ENCODE assay signal across 8 mouse cellular contexts in the genomic region with DNA sequence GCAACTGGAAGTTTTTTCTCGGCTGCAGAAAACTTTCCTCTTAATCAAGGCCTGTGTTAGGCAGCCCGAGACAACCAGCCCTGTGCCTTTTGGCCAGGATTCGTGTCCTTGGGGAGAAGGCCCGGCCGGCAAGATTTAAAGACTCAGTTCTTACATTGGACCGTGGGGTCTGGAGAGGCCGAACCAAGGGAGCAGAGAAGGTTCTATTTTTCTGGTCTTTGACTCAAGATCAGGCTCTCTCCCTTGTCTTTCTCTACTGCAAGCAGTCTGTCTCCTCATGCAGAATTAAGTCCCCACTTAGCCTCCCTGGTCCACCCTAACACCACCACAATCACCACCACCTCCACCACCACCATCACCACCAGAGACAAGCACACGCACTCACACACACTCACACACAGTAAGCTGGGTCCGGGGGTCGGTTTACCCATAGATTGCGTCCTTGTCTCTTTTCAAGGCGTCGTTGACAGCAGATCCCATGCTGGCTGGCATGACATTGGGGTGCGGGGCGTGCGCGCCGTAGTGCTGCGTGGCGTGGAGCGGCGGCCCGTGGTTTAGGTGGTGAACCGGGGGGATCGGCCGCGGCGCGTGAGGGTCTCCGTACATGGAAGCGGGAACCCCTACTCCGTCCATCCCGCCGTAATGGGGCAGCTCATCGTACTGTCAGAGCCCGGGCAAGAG. TPM values are rescaled to one million over a fixed set of nuclear protein-coding genes. Genes with fewer than 3 reads are reported as not detected.
DNase-seq lines count a peak whose midpoint lies in the region; ATAC-seq and TF ChIP-seq lines count a peak whose summit lies in the region.

No protein-coding gene starts in this region.

- peak overlapping the region; percentile 67 for H3K4me3 ChIP-seq in lung, embryonic 15.5 days
- peak overlapping the region; percentile 62 for H3K4me3 ChIP-seq in embryonic facial prominence, embryonic 13.5 days
- peak overlapping the region; percentile 71 for H3K4me3 ChIP-seq in hindbrain, embryonic 14.5 days (replicated peaks; ENCODE audit: low read length)
- peak overlapping the region; percentile 62 for H3K4me3 ChIP-seq in lung, postnatal 0 days (ENCODE audit: low read depth, low read length)

- H3K9ac ChIP-seq in lung, embryonic 15.5 days = peak overlapping the region; percentile 75
- H3K9ac ChIP-seq in embryonic facial prominence, embryonic 13.5 days = peak overlapping the region; percentile 87
- H3K9ac ChIP-seq in hindbrain, embryonic 14.5 days = peak overlapping the region; percentile 99
- H3K9ac ChIP-seq in lung, postnatal 0 days (replicated peaks; ENCODE audit: low read depth) = peak overlapping the region; percentile 82

- peak overlapping the region; percentile 79 for H3K4me2 ChIP-seq in lung, embryonic 15.5 days
- peak overlapping the region; percentile 72 for H3K4me2 ChIP-seq in embryonic facial prominence, embryonic 13.5 days
- H3K4me2 ChIP-seq in hindbrain, embryonic 14.5 days (replicated peaks) = peak overlapping the region; percentile 65
- H3K4me2 ChIP-seq in lung, postnatal 0 days (replicated peaks; ENCODE audit: low read depth, low read length) = peak overlapping the region; percentile 75

- H3K4me1 ChIP-seq in lung, embryonic 15.5 days = peaks cover 30% of the 10 kb centered on the region
- peaks cover 35% of the 10 kb centered on the region for H3K4me1 ChIP-seq in embryonic facial prominence, embryonic 13.5 days
- peaks cover 9% of the 10 kb centered on the region for H3K4me1 ChIP-seq in hindbrain, embryonic 14.5 days (replicated peaks; ENCODE audit: control insufficient read depth, insufficient read depth, low read length)
- no peaks in the 10 kb centered on the region for H3K4me1 ChIP-seq in lung, postnatal 0 days (ENCODE audit: insufficient read depth, low read depth, low read length)

- TF ChIP-seq CTCF in lung, postnatal 0 days (IDR thresholded peaks at IDR 0.05) = no peak

- no peaks in the 10 kb centered on the region for H3K9me3 ChIP-seq in lung, embryonic 15.5 days
- no peaks in the 10 kb centered on the region for H3K9me3 ChIP-seq in embryonic facial prominence, embryonic 13.5 days
- no peaks in the 10 kb centered on the region for H3K9me3 ChIP-seq in hindbrain, embryonic 14.5 days (ENCODE audit: control insufficient read depth, low read length)
- H3K9me3 ChIP-seq in lung, postnatal 0 days (ENCODE audit: low read length) = no peaks in the 10 kb centered on the region

- H3K36me3 ChIP-seq in lung, embryonic 15.5 days = no peaks in the 10 kb centered on the region
- no peaks in the 10 kb centered on the region for H3K36me3 ChIP-seq in embryonic facial prominence, embryonic 13.5 days
- peaks cover 19% of the 10 kb centered on the region for H3K36me3 ChIP-seq in hindbrain, embryonic 14.5 days (replicated peaks; ENCODE audit: control insufficient read depth, insufficient read depth)
- no peaks in the 10 kb centered on the region for H3K36me3 ChIP-seq in lung, postnatal 0 days (ENCODE audit: insufficient read depth, low read length)

- no peak for DNase-seq in lung, postnatal 25 days (ENCODE audit: low spot score)
- DNase-seq in hindbrain, embryonic 14.5 days (ENCODE audit: low spot score) = no peak
- DNase-seq in lung, postnatal 0 days (ENCODE audit: low spot score) = peak; percentile 31
- DNase-seq in adrenal gland, postnatal 25 days = no peak
- DNase-seq in adrenal gland, adult 8-10 months = no peak

- no peak for ATAC-seq in lung, embryonic 15.5 days (ENCODE audit: borderline replicate concordance, extremely low read depth, low FRiP score, low TSS enrichment)
- ATAC-seq in embryonic facial prominence, embryonic 13.5 days (ENCODE audit: insufficient number of reproducible peaks, insufficient read depth, low FRiP score, low TSS enrichment, low read depth) = no peak
- ATAC-seq in hindbrain, embryonic 14.5 days (ENCODE audit: low FRiP score) = no peak
- ATAC-seq in lung, postnatal 0 days = no peak
- ATAC-seq in granulocyte monocyte progenitor cell, adult 5-6 weeks (replicated peaks; ENCODE audit: poor library complexity, severe bottlenecking) = no peak

- peaks cover 14% of the 10 kb centered on the region for H3K27me3 ChIP-seq in lung, embryonic 15.5 days
- peaks cover 37% of the 10 kb centered on the region for H3K27me3 ChIP-seq in embryonic facial prominence, embryonic 13.5 days
- H3K27me3 ChIP-seq in hindbrain, embryonic 14.5 days (ENCODE audit: control insufficient read depth, insufficient read depth, low read length) = peaks cover 5% of the 10 kb centered on the region; the same call in 1 of the 2 replicates
- peaks cover 7% of the 10 kb centered on the region; the same call in 1 of the 2 replicates for H3K27me3 ChIP-seq in lung, postnatal 0 days (replicated peaks; ENCODE audit: insufficient read depth, low read length)

- peak overlapping the region; percentile 89 for H3K27ac ChIP-seq in lung, embryonic 15.5 days
- H3K27ac ChIP-seq in embryonic facial prominence, embryonic 13.5 days = peak overlapping the region; percentile 94
- H3K27ac ChIP-seq in hindbrain, embryonic 14.5 days = peak overlapping the region; percentile 99
- peak overlapping the region; percentile 81 for H3K27ac ChIP-seq in lung, postnatal 0 days (ENCODE audit: low read length)

- WGBS in lung, embryonic 15.5 days = under 1% methylated on average over 36 of the region's 36 CpGs
- under 1% methylated on average over 36 of the region's 36 CpGs for WGBS in embryonic facial prominence, embryonic 13.5 days
- WGBS in hindbrain, embryonic 14.5 days = under 1% methylated on average over 36 of the region's 36 CpGs
- WGBS in lung, postnatal 0 days = 5% methylated on average over 36 of the region's 36 CpGs

- TF ChIP-seq EP300 in lung, postnatal 0 days (IDR thresholded peaks at IDR 0.05) = no peak

RNA-seq across cellular contexts. Expression of a gene that starts 2.7 kb away (rescaled TPM):
- polyA plus RNA-seq in lung, embryonic 15.5 days (2015; fragmentation: Nextera tagmentation; extraction: Ambion mirVana) = 24.4 and 25.8 TPM in 2 replicates
- 43.1 and 45.6 TPM in 2 replicates for polyA plus RNA-seq in embryonic facial prominence, embryonic 13.5 days (2015; fragmentation: Nextera tagmentation; extraction: Ambion mirVana)
- polyA plus RNA-seq in hindbrain, embryonic 14.5 days (2014; fragmentation: Nextera tagmentation; extraction: Ambion mirVana) = 136 and 159 TPM in 2 replicates
- 12.0 and 16.2 TPM in 2 replicates for polyA plus RNA-seq in lung, postnatal 0 days (2015; fragmentation: Nextera tagmentation; extraction: Ambion mirVana)
- total RNA-seq in granulocyte monocyte progenitor cell, adult 5-6 weeks (2014; fragmentation: Nextera tagmentation) = not detected in 2 replicates
- not detected in 2 replicates for total RNA-seq in granulocyte monocyte progenitor cell, adult 5-6 weeks (2017)
- total RNA-seq in adrenal gland, postnatal 25 days (2021) = 258 and 277 TPM in 2 replicates
- 100 to 1,000 TPM; 197 to 340 (median 252) TPM for total RNA-seq in adrenal gland, adult 8-10 months (2022)
